Comparison of ENCODE assay signal across 14 mouse cellular contexts in genomic region chr5:113121591-113121875, GRCm38 (mm10). TPM values are rescaled to one million over a fixed set of nuclear protein-coding genes. Genes with fewer than 3 reads are reported as not detected.
DNase-seq lines count a peak whose midpoint lies in the region; ATAC-seq and TF ChIP-seq lines count a peak whose summit lies in the region.
"Had no signal": no experiment of that assay in that cellular context is flagged by ENCODE, and none has a peak within 500 bp of the region (broad histone marks: within the 10 kb centered on the region; RNA-seq: fewer than 3 reads in every experiment).

No protein-coding gene starts in this region.

- ATAC-seq in hindbrain, embryonic 14.5 days (ENCODE audit: low FRiP score) = no peak
- ATAC-seq in midbrain, embryonic 11.5 days (ENCODE audit: low FRiP score) = no peak
- ATAC-seq in midbrain, embryonic 14.5 days (ENCODE audit: low FRiP score, low TSS enrichment) = no peak
- peak; percentile 27; the same call in 1 of the 2 replicates for ATAC-seq in intestine, embryonic 15.5 days
- ATAC-seq in stomach, postnatal 0 days (ENCODE audit: low FRiP score, low TSS enrichment) = peak; percentile 66

- H3K9me3 ChIP-seq in hindbrain, embryonic 10.5 days = no peaks in the 10 kb centered on the region; the same call in 1 of the 2 replicates
- H3K9me3 ChIP-seq in hindbrain, embryonic 14.5 days (ENCODE audit: control insufficient read depth, low read length) = no peaks in the 10 kb centered on the region
- no peaks in the 10 kb centered on the region for H3K9me3 ChIP-seq in midbrain, embryonic 11.5 days (ENCODE audit: control insufficient read depth, low read length)
- H3K9me3 ChIP-seq in midbrain, embryonic 14.5 days (ENCODE audit: control insufficient read depth, low read length) = no peaks in the 10 kb centered on the region
- no peaks in the 10 kb centered on the region for H3K9me3 ChIP-seq in intestine, embryonic 15.5 days
- no peaks in the 10 kb centered on the region for H3K9me3 ChIP-seq in stomach, postnatal 0 days (ENCODE audit: control insufficient read depth, low read length)

- no peak for TF ChIP-seq CTCF in stomach, postnatal 0 days (IDR thresholded peaks at IDR 0.05; ENCODE audit: low read depth)

- H3K9ac ChIP-seq in hindbrain, embryonic 14.5 days = no peak overlapping the region
- 0 out of 2 replicates have a peak overlapping the region, but pooled peaks have one; percentile 12 for H3K9ac ChIP-seq in midbrain, embryonic 11.5 days (ENCODE audit: low read length)
- no peak overlapping the region for H3K9ac ChIP-seq in midbrain, embryonic 14.5 days (replicated peaks; ENCODE audit: low read length)
- H3K9ac ChIP-seq in intestine, embryonic 15.5 days = 0 out of 2 replicates have a peak overlapping the region, but pooled peaks have one; percentile 8
- H3K9ac ChIP-seq in stomach, postnatal 0 days (ENCODE audit: low read length) = peak overlapping the region; percentile 18; the same call in 1 of the 2 replicates

- no peak for DNase-seq in hindbrain, embryonic 10.5 days (ENCODE audit: low spot score)
- no peak for DNase-seq in hindbrain, embryonic 14.5 days (ENCODE audit: low spot score)
- DNase-seq in midbrain, embryonic 11.5 days (ENCODE audit: low spot score, missing footprints) = no peak
- no peak for DNase-seq in midbrain, embryonic 14.5 days
- DNase-seq in stomach, postnatal 0 days (ENCODE audit: low spot score) = peak; percentile 65
- no peak for DNase-seq in cerebellum, adult 9-10 months
- DNase-seq: adrenal gland, postnatal 25 days; cerebellum, adult 11 months; heart, postnatal 36 days; kidney, postnatal 10 days; lung, postnatal 10 days; thymus, adult 2 months had no signal

- H3K27ac ChIP-seq in hindbrain, embryonic 10.5 days = peak overlapping the region; percentile 71
- H3K27ac ChIP-seq in hindbrain, embryonic 14.5 days = no peak overlapping the region
- no peak overlapping the region for H3K27ac ChIP-seq in midbrain, embryonic 11.5 days (ENCODE audit: low read depth, low read length)
- H3K27ac ChIP-seq in midbrain, embryonic 14.5 days (replicated peaks; ENCODE audit: low read depth, low read length) = no peak overlapping the region
- 0 out of 2 replicates have a peak overlapping the region, but pooled peaks have one; percentile 27 for H3K27ac ChIP-seq in intestine, embryonic 15.5 days
- peak overlapping the region; percentile 84 for H3K27ac ChIP-seq in stomach, postnatal 0 days (replicated peaks)

- no peak overlapping the region for H3K4me2 ChIP-seq in hindbrain, embryonic 14.5 days (replicated peaks)
- no peak overlapping the region for H3K4me2 ChIP-seq in midbrain, embryonic 11.5 days
- H3K4me2 ChIP-seq in midbrain, embryonic 14.5 days (ENCODE audit: low read length) = no peak overlapping the region
- H3K4me2 ChIP-seq in intestine, embryonic 15.5 days (replicated peaks) = 0 out of 2 replicates have a peak overlapping the region, but pooled peaks have one; percentile 7
- H3K4me2 ChIP-seq in stomach, postnatal 0 days (replicated peaks; ENCODE audit: low read depth) = peak overlapping the region; percentile 29; the same call in 1 of the 2 replicates

- no peak overlapping the region for H3K4me3 ChIP-seq in hindbrain, embryonic 10.5 days
- H3K4me3 ChIP-seq in hindbrain, embryonic 14.5 days (replicated peaks; ENCODE audit: low read length) = no peak overlapping the region
- H3K4me3 ChIP-seq in midbrain, embryonic 11.5 days (ENCODE audit: low read depth, low read length) = no peak overlapping the region
- H3K4me3 ChIP-seq in midbrain, embryonic 14.5 days (replicated peaks; ENCODE audit: low read depth, low read length) = no peak overlapping the region
- no peak overlapping the region for H3K4me3 ChIP-seq in intestine, embryonic 15.5 days (replicated peaks)
- H3K4me3 ChIP-seq in stomach, postnatal 0 days (ENCODE audit: low read depth, low read length) = no peak overlapping the region

- WGBS in hindbrain, embryonic 10.5 days = 74% methylated on average over 6 of the region's 6 CpGs
- WGBS in hindbrain, embryonic 14.5 days = 82% methylated on average over 6 of the region's 6 CpGs
- 81% methylated on average over 6 of the region's 6 CpGs for WGBS in midbrain, embryonic 11.5 days
- 83% methylated on average over 6 of the region's 6 CpGs for WGBS in midbrain, embryonic 14.5 days
- WGBS in intestine, embryonic 15.5 days = 42% methylated on average over 6 of the region's 6 CpGs
- 46% methylated on average over 6 of the region's 6 CpGs for WGBS in stomach, postnatal 0 days

- no peaks in the 10 kb centered on the region for H3K36me3 ChIP-seq in hindbrain, embryonic 10.5 days
- no peaks in the 10 kb centered on the region for H3K36me3 ChIP-seq in hindbrain, embryonic 14.5 days (replicated peaks; ENCODE audit: control insufficient read depth, insufficient read depth)
- no peaks in the 10 kb centered on the region for H3K36me3 ChIP-seq in midbrain, embryonic 11.5 days (ENCODE audit: control insufficient read depth, insufficient read depth, low read length)
- no peaks in the 10 kb centered on the region for H3K36me3 ChIP-seq in midbrain, embryonic 14.5 days (ENCODE audit: control insufficient read depth, insufficient read depth, low read length)
- no peaks in the 10 kb centered on the region for H3K36me3 ChIP-seq in intestine, embryonic 15.5 days
- no peaks in the 10 kb centered on the region for H3K36me3 ChIP-seq in stomach, postnatal 0 days (ENCODE audit: control insufficient read depth, insufficient read depth, low read length)

- peaks cover 62% of the 10 kb centered on the region for H3K4me1 ChIP-seq in hindbrain, embryonic 10.5 days (replicated peaks)
- peaks cover 18% of the 10 kb centered on the region for H3K4me1 ChIP-seq in hindbrain, embryonic 14.5 days (replicated peaks; ENCODE audit: control insufficient read depth, insufficient read depth, low read length)
- peaks cover 6% of the 10 kb centered on the region; the same call in 1 of the 2 replicates for H3K4me1 ChIP-seq in midbrain, embryonic 11.5 days (ENCODE audit: control insufficient read depth, insufficient read depth, low read length)
- H3K4me1 ChIP-seq in midbrain, embryonic 14.5 days (ENCODE audit: control insufficient read depth, insufficient read depth, low read length) = peaks cover 12% of the 10 kb centered on the region; the same call in 1 of the 2 replicates
- H3K4me1 ChIP-seq in intestine, embryonic 15.5 days (replicated peaks) = peaks cover 50% of the 10 kb centered on the region
- peaks cover 13% of the 10 kb centered on the region for H3K4me1 ChIP-seq in stomach, postnatal 0 days (replicated peaks; ENCODE audit: control insufficient read depth, insufficient read depth)

- TF ChIP-seq EP300 in stomach, postnatal 0 days (optimal IDR thresholded peaks at IDR 0.05) = no peak

- H3K27me3 ChIP-seq in hindbrain, embryonic 10.5 days (ENCODE audit: insufficient read depth, poor library complexity, severe bottlenecking) = 0 out of 2 replicates have a peak, but pooled peaks cover 4% of the 10 kb centered on the region
- H3K27me3 ChIP-seq in hindbrain, embryonic 14.5 days (ENCODE audit: control insufficient read depth, insufficient read depth, low read length) = no peaks in the 10 kb centered on the region
- no peaks in the 10 kb centered on the region for H3K27me3 ChIP-seq in midbrain, embryonic 11.5 days (ENCODE audit: control insufficient read depth, insufficient read depth, low read length)
- H3K27me3 ChIP-seq in midbrain, embryonic 14.5 days (ENCODE audit: control insufficient read depth, insufficient read depth, low read length) = no peaks in the 10 kb centered on the region
- no peaks in the 10 kb centered on the region for H3K27me3 ChIP-seq in intestine, embryonic 15.5 days (replicated peaks)
- no peaks in the 10 kb centered on the region for H3K27me3 ChIP-seq in stomach, postnatal 0 days (ENCODE audit: control insufficient read depth, insufficient read depth, low read length)
- H3K27me3 ChIP-seq: CH12.LX had no signal

RNA-seq across cellular contexts. Expression of gene Crybb3, which starts 40.1 kb away (rescaled TPM):
- 0.25 and 0.50 TPM in 2 replicates for polyA plus RNA-seq in hindbrain, embryonic 10.5 days (2016; fragmentation: Nextera tagmentation; extraction: Ambion mirVana)
- polyA plus RNA-seq in hindbrain, embryonic 14.5 days (2014; fragmentation: Nextera tagmentation; extraction: Ambion mirVana) = 0.57 and 0.99 TPM in 2 replicates
- 0.18 TPM in 1 of 2 replicates, not detected in the other for polyA plus RNA-seq in midbrain, embryonic 11.5 days (2014; fragmentation: Nextera tagmentation; extraction: Ambion mirVana)
- 0.70 and 0.77 TPM in 2 replicates for polyA plus RNA-seq in midbrain, embryonic 14.5 days (2014; fragmentation: Nextera tagmentation; extraction: Ambion mirVana)
- polyA plus RNA-seq in intestine, embryonic 15.5 days (2015; fragmentation: Nextera tagmentation; extraction: Ambion mirVana) = 0.36 and 1.1 TPM in 2 replicates
- polyA plus RNA-seq in stomach, postnatal 0 days (2015; fragmentation: Nextera tagmentation; extraction: Ambion mirVana) = 0.52 and 0.64 TPM in 2 replicates

RNA-seq across cellular contexts. Expression of gene Crybb2, which starts 51.6 kb away (rescaled TPM):
- not detected in 2 replicates for polyA plus RNA-seq in hindbrain, embryonic 10.5 days (2016; fragmentation: Nextera tagmentation; extraction: Ambion mirVana)
- polyA plus RNA-seq in hindbrain, embryonic 14.5 days (2014; fragmentation: Nextera tagmentation; extraction: Ambion mirVana) = not detected in 2 replicates
- polyA plus RNA-seq in midbrain, embryonic 11.5 days (2014; fragmentation: Nextera tagmentation; extraction: Ambion mirVana) = not detected in 2 replicates
- polyA plus RNA-seq in midbrain, embryonic 14.5 days (2014; fragmentation: Nextera tagmentation; extraction: Ambion mirVana) = not detected in 2 replicates
- not detected in 2 replicates for polyA plus RNA-seq in intestine, embryonic 15.5 days (2015; fragmentation: Nextera tagmentation; extraction: Ambion mirVana)
- not detected in 2 replicates for polyA plus RNA-seq in stomach, postnatal 0 days (2015; fragmentation: Nextera tagmentation; extraction: Ambion mirVana)

Comparison
In these comparisons a context has a peak if more than half of its experiments do, and no peak if none do; other contexts are left out.
1. H3K27ac ChIP-seq: peak in hindbrain, embryonic 10.5 days (single experiment), intestine, embryonic 15.5 days (single experiment) and stomach, postnatal 0 days (single experiment); none in hindbrain, embryonic 14.5 days (single experiment), midbrain, embryonic 11.5 days (single experiment) and midbrain, embryonic 14.5 days (single experiment).
2. H3K9ac ChIP-seq: peak in midbrain, embryonic 11.5 days (single experiment), intestine, embryonic 15.5 days (single experiment) and stomach, postnatal 0 days (single experiment); none in hindbrain, embryonic 14.5 days (single experiment) and midbrain, embryonic 14.5 days (single experiment).
3. ATAC-seq: peak in intestine, embryonic 15.5 days (single experiment) and stomach, postnatal 0 days (single experiment); none in hindbrain, embryonic 14.5 days (single experiment), midbrain, embryonic 11.5 days (single experiment) and midbrain, embryonic 14.5 days (single experiment).
4. H3K4me2 ChIP-seq: peak in intestine, embryonic 15.5 days (single experiment) and stomach, postnatal 0 days (single experiment); none in hindbrain, embryonic 14.5 days (single experiment), midbrain, embryonic 11.5 days (single experiment) and midbrain, embryonic 14.5 days (single experiment).